Mouse (Mus musculus) heart, adult 2 months (tissue): ENCODE measurements around the gene Tmem50b. TPM values are rescaled to one million over a fixed set of nuclear protein-coding genes. Genes with fewer than 3 reads are reported as not detected.
A peak's percentile ranks its signal among the peaks of the same experiment; 100 is the strongest.
"Not testable (repeated sequence)": the region's sequence is repeated elsewhere in the genome, so short reads cannot be mapped to it uniquely, and the experiment has no call there.

Experiments
- DNase-seq, 2 experiments: peaks; one replicate each; pipeline ENCODE4 v3.0.0; 2021
- H3K27ac ChIP-seq: fragments of 200-600 bp; 2 replicates; pipeline ENCODE4 v1.8.1; 2022
- H3K27me3 ChIP-seq: fragments of 200-500 bp; 2 replicates; pipeline ENCODE4 v1.6.1; 2012; ENCODE audit warnings: mild to moderate bottlenecking, low read length, inconsistent platforms, mixed read lengths; ENCODE audit not compliant: control insufficient read depth, insufficient read depth
- H3K36me3 ChIP-seq: fragments of 200-500 bp; 2 replicates; pipeline ENCODE4 v1.6.1; 2012; ENCODE audit warnings: low read length, inconsistent platforms; ENCODE audit not compliant: control insufficient read depth, insufficient read depth
- H3K4me1 ChIP-seq: fragments of 200-500 bp; 2 replicates; pipeline ENCODE4 v1.6.1; 2011; ENCODE audit warnings: low read length; ENCODE audit not compliant: control insufficient read depth, insufficient read depth
- H3K4me3 ChIP-seq: fragments of 200-600 bp; 2 replicates; pipeline ENCODE4 v1.8.1; 2022
- H3K79me2 ChIP-seq: fragments of 200-500 bp; replicated peaks from 2 replicates; pipeline ENCODE4 v1.6.1; 2012; ENCODE audit warnings: mild to moderate bottlenecking, inconsistent platforms, low read length, moderate library complexity, mixed read lengths; ENCODE audit not compliant: control insufficient read depth, insufficient read depth
- H3K9ac ChIP-seq: fragments of 200-500 bp; 2 replicates; pipeline ENCODE4 v1.6.1; 2012; ENCODE audit warnings: low read depth, mild to moderate bottlenecking, control low read depth, inconsistent platforms, low read length, mixed read lengths
- CTCF ChIP-seq: fragments of 200-600 bp; IDR thresholded peaks from 2 replicates; pipeline ENCODE4 v1.8.1; 2022; ENCODE audit warnings: antibody characterized with exemption, mild to moderate bottlenecking, moderate library complexity
- EP300 ChIP-seq: fragments of 200-500 bp; IDR thresholded peaks from 2 replicates; pipeline ENCODE4 v1.6.1; 2011; ENCODE audit warnings: low read depth, low read length, control low read depth; ENCODE audit not compliant: insufficient read depth
- POLR2A ChIP-seq: fragments of 200-500 bp; IDR thresholded peaks from 2 replicates; pipeline ENCODE4 v1.6.1; 2011; ENCODE audit warnings: mild to moderate bottlenecking, low read depth, low read length, control low read depth; ENCODE audit not compliant: insufficient read depth
- WGBS: fragments of 180-500 bp; shearing (Covaris S2); methylation state at CpG from one replicate; pipeline ENCODE4 v1.1.7; 2018; 5-methylcytosine and 5-hydroxymethylcytosine counted together
- intact Hi-C: fragments of 180-260 bp; cut with DNase I; formaldehyde crosslinking; loops from one replicate; pipeline ENCODE4 v1.15.1; 2025
- long read RNA-seq: library from polyadenylated mRNA; stranded (forward); transcript quantifications from one replicate; pipeline ENCODE4 v2.0.0, GENCODE M21; 2021
- polyA plus RNA-seq: library from polyadenylated mRNA; depleted of rRNA; stranded (reverse); fragments of >200 nt; gene quantifications from 2 replicates; pipeline ENCODE4 v1.2.3, GENCODE M21; 2012; rRNA removed
- total RNA-seq, 2 experiments: library from RNA; stranded (reverse); gene quantifications; 2 replicates each; pipeline ENCODE4 v1.2.3; 2021

Gene Tmem50b
- total RNA-seq (10 to 100 TPM; 47.0 to 62.7 TPM), polyA plus RNA-seq (63.4 and 99.8 TPM in 2 replicates)
- long read RNA-seq, transcript Tmem50b-201 (7 exons, 2,347 nt): major isoform, 57 of 66 reads
- long read RNA-seq, partial matches to known transcripts: 1 of 66 reads
- long read RNA-seq, other reads (novel, unspliced or antisense): 8 of 66 reads

DNA sequence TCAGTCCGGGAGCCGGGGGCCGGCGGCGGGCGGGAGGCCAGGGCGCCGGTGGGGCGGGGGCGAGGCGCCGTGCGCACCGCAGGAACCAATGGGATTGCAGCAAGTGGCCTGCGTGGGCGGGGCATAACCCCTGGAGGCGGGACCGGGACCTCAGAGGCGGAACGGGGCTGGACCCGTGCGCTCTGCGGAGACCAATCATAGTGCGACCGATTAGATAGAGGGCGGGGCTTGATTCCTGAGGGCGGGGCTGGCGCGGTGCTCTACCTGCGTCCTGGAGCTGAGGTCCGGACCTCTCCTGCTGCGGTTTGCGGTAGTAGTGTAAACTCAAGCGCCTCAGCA lies at the start of gene Tmem50b:
Gene Tmem50b (minus strand): TSS at position 129 of the 339 bp plus-strand sequence.
- H3K9ac ChIP-seq: peak within 1 kb of the TSS; percentile 84
- TF ChIP-seq POLR2A (no peak), CTCF (no peak), EP300 (no peak)
- no peaks in the 10 kb centered on the region for H3K27me3 ChIP-seq
- H3K79me2 ChIP-seq: peaks cover 2% of the 10 kb centered on the region; the same call in 1 of the 2 replicates
- no peaks in the 10 kb centered on the region for H3K36me3 ChIP-seq
- intact Hi-C loops: loop anchor here (2.0 to 5.0 kb wide), 3 partner anchors 19 to 50 kb away; partner anchors contain the start of genes Gart, Ifngr2 and Son
- under 1% methylated on average over 34 of the region's 34 CpGs for WGBS
- H3K4me3 ChIP-seq: peak within 1 kb of the TSS; percentile 86
- DNase-seq: peak; percentile 99
- peaks cover 3% of the 10 kb centered on the region; the same call in 1 of the 2 replicates for H3K4me1 ChIP-seq
- peak within 1 kb of the TSS; percentile 89 for H3K27ac ChIP-seq

DNA sequence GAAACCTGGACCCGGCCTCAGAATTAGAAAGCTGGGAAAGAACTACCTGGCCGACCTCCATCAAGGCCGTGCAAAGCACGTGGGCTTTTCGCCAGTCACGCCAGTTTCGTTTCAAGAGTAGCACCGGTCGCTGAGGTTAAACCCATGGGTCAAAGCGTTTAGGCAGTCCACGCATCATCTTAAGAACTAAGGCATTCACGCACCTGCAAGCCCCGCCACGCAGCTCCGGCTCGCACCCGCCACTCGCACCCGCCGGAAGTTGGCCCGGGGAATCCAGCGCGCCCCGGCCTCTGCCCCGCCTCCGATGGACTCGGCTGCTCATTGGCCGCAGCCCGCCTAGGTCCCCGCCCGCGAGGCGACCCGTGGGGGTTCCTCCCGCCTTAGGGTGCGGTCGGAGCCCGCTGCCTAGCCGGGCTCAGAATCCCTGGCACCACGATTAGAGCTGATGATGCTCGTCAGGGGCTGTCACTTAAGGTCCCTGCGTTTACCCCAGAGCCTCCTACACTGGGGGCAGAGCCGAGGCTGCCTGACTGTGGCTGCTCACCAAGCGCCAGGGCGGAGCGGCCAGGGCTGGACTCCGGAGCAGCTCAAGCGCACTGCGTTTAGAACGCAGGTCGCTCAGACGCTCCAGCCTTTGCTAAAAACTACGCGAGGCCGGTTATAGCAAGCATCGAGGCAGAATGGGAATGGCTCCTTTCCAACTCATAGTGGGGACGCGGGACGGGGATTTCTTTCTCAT lies 49.2 kb upstream of the Tmem50b start, which contains the start of gene Gart:
Gene Gart (minus strand): TSS at position 272 of the 739 bp plus-strand sequence.
- Histone ChIP-seq H3K79me2 (peaks cover 2% of the 10 kb centered on the region; the same call in 1 of the 2 replicates), H3K27me3 (no peaks in the 10 kb centered on the region), H3K4me1 (peaks cover 6% of the 10 kb centered on the region), H3K36me3 (peaks cover 9% of the 10 kb centered on the region), H3K9ac (peak within 1 kb of the TSS; percentile 93), H3K4me3 (peak within 1 kb of the TSS; percentile 75), H3K27ac (peak within 1 kb of the TSS; percentile 99)
- no peak for TF ChIP-seq CTCF
- TF ChIP-seq POLR2A: peak; percentile 99
- no peak; the same call in 1 of the 2 replicates for TF ChIP-seq EP300
- under 1% methylated on average over 59 of the region's 59 CpGs for WGBS
- intact Hi-C loops: loop anchor here (2.0 to 10.0 kb wide), 4 partner anchors 16 to 282 kb away; partner anchors contain the start of genes Donson and Tmem50b
- DNase-seq: peak; percentile 96 to 97

DNA sequence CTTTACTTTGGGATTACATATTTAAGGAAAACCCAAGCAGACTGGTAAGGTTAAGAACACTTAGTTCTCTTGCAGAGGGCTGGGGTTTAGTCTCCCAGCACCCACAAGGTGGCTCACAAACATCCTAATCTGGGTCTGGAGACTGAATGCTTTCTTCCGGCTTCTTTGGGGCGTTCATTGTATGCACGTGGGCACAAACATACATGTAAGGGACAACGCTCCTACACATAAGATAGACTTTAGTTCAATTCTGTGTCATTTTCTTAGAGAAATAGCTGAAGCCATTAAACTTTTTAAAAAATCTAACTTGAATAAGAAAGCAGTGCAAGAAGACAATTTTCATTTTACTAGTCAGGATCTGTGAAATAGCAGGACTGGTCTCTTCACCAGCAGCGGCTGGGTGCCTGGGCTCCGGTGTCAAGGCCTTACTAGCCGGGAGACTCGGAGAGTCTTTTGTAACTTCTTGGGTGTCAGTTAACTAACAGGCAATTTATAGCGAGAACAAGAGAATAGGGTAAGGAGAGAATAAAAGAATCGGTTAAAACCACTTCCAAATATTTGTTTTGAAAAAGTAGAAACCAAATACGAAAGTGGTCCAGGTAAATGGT lies 48.5 kb upstream of the Tmem50b start:
- TF ChIP-seq POLR2A: no peak
- TF ChIP-seq EP300: no peak
- TF ChIP-seq CTCF: no peak
- intact Hi-C loops: loop anchor here (2.0 to 10.0 kb wide), 4 partner anchors 17 to 281 kb away; partner anchors contain the start of genes Donson and Tmem50b

DNA sequence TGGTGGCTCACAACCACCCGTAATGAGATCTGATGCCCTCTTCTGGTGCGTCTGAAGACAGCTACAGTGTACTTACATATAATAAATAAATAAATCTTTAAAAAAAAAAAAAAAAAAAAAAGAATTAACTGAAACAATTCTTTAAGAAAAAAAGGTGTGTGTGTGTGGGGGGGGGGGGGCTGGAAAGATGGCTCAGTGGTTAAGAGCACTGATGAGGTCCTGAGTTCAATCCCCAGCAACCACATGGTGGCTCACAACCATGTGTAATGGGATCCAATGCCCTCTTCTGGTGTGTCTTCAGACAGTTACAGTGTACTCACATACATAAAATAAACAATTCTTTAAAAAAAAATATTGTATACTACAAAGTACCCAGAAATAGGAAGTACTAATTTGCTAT lies 47.8 kb upstream of the Tmem50b start:
- DNase-seq, H3K36me3 ChIP-seq, H3K27ac ChIP-seq, H3K4me1 ChIP-seq, H3K9ac ChIP-seq, H3K4me3 ChIP-seq, H3K27me3 ChIP-seq, H3K79me2 ChIP-seq: not testable (repeated sequence)
- intact Hi-C loops: loop anchor here (5.0 to 10.0 kb wide), 3 partner anchors 42 to 281 kb away; partner anchors contain the start of genes Donson and Tmem50b
- 57% methylated on average over 1 of the region's 2 CpGs for WGBS

More for the DNA sequence above, 48.5 kb upstream of the Tmem50b start:
- Histone ChIP-seq H3K4me1 (peaks cover 6% of the 10 kb centered on the region), H3K9ac (no peak overlapping the region), H3K79me2 (peaks cover 2% of the 10 kb centered on the region; the same call in 1 of the 2 replicates), H3K36me3 (peaks cover 6% of the 10 kb centered on the region), H3K27me3 (no peaks in the 10 kb centered on the region), H3K4me3 (peak overlapping the region; percentile 75), H3K27ac (peak overlapping the region; percentile 99)
- no peak for DNase-seq
- WGBS: 7% methylated on average over 11 of the region's 11 CpGs

DNA sequence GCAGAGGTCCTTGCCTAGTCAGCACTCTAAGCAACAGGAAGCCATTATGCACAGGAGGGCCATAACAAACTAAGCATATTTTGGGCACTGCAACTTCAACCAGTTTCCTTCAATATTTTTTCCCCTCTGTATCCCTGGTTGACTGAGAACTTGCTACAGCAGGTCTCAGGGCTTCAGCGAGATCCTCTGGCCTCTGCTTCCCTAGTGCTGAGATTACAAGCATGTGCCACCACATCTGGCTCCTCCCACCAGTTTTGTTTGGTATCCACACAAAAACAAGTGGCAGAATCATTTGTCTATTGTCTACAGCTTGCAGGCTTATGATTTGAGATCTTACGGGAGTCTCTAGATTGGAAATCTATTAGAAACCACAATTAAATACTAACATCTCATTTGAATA lies 47.3 kb upstream of the Tmem50b start:
- peaks cover 6% of the 10 kb centered on the region for H3K4me1 ChIP-seq
- no peaks in the 10 kb centered on the region for H3K27me3 ChIP-seq
- no peak for DNase-seq
- H3K4me3 ChIP-seq: no peak overlapping the region
- H3K79me2 ChIP-seq: peaks cover 2% of the 10 kb centered on the region; the same call in 1 of the 2 replicates
- peaks cover 3% of the 10 kb centered on the region for H3K36me3 ChIP-seq
- H3K27ac ChIP-seq: no peak overlapping the region
- no peak overlapping the region for H3K9ac ChIP-seq
- 79% methylated on average over 2 of the region's 2 CpGs for WGBS
- TF ChIP-seq EP300 (no peak), POLR2A (no peak), CTCF (no peak)
- intact Hi-C loops: loop anchor here (5.0 to 10.0 kb wide), 3 partner anchors 42 to 280 kb away; partner anchors contain the start of genes Donson and Tmem50b
